Comparison of ENCODE assay signal across 10 mouse cellular contexts in the genomic region with DNA sequence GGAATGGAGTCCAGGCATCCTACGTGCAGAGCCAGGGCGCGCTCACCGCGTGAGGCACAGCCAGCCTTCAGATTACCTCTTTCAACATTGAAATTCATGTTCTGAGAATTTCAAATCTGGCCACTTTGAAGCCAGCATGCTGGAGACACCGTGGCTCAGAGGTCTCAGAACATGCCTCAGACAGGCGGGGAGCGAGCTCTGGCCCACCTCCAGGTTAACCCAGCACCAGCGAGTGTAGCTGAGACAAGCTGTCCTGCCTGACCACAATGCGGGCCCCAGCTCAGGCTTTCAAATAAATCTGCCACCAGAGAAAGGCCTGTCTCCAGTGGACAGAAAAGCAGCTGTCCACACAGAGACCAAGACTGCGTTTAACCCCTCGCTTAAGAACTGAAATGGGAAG.
DNase-seq lines count a peak whose midpoint lies in the region; ATAC-seq and TF ChIP-seq lines count a peak whose summit lies in the region.
"Had no signal": no experiment of that assay in that cellular context is flagged by ENCODE, and none has a peak within 500 bp of the region (broad histone marks: within the 10 kb centered on the region; RNA-seq: fewer than 3 reads in every experiment).

No protein-coding gene starts in this region.

- peaks cover 55% of the 10 kb centered on the region for H3K4me1 ChIP-seq in heart, embryonic 13.5 days
- H3K4me1 ChIP-seq in heart, embryonic 10.5 days, result peaks cover 51% of the 10 kb centered on the region
- H3K4me1 ChIP-seq in hindbrain, embryonic 15.5 days (replicated peaks), result peaks cover 9% of the 10 kb centered on the region

- peak overlapping the region; percentile 20; the same call in 1 of the 2 replicates for H3K27ac ChIP-seq in heart, embryonic 13.5 days (replicated peaks)
- no peak overlapping the region for H3K27ac ChIP-seq in heart, embryonic 10.5 days
- H3K27ac ChIP-seq in layer of hippocampus, adult 2 months, result peak overlapping the region; percentile 82
- H3K27ac ChIP-seq in hindbrain, embryonic 15.5 days (replicated peaks), result peak overlapping the region; percentile 32; the same call in 1 of the 2 replicates
- H3K27ac ChIP-seq: macrophage had no signal

- ATAC-seq in heart, embryonic 13.5 days (ENCODE audit: extremely low read depth, insufficient number of reproducible peaks, low FRiP score, low TSS enrichment), result no peak
- ATAC-seq in hindbrain, embryonic 15.5 days (ENCODE audit: low FRiP score, low read depth), result no peak

- H3K4me2 ChIP-seq in heart, embryonic 13.5 days, result no peak overlapping the region
- no peak overlapping the region for H3K4me2 ChIP-seq in hindbrain, embryonic 15.5 days

- 0 out of 2 replicates have a peak overlapping the region, but pooled peaks have one; percentile 19 for H3K9ac ChIP-seq in heart, embryonic 13.5 days
- no peak overlapping the region for H3K9ac ChIP-seq in hindbrain, embryonic 15.5 days

- no peak overlapping the region for H3K4me3 ChIP-seq in heart, embryonic 13.5 days
- H3K4me3 ChIP-seq in heart, embryonic 10.5 days, result no peak overlapping the region
- H3K4me3 ChIP-seq in layer of hippocampus, adult 2 months, result no peak overlapping the region
- H3K4me3 ChIP-seq in hindbrain, embryonic 15.5 days, result no peak overlapping the region

- WGBS in heart, embryonic 13.5 days, result 75% methylated on average over 12 of the region's 12 CpGs
- 87% methylated on average over 12 of the region's 12 CpGs for WGBS in heart, embryonic 10.5 days
- 66% methylated on average over 12 of the region's 12 CpGs for WGBS in hindbrain, embryonic 15.5 days

- no peak for DNase-seq in heart, embryonic 10.5 days (ENCODE audit: low spot score)
- DNase-seq in layer of hippocampus, adult 2 months (ENCODE audit: low spot score in 2 of 2), result no peak
- no peak for DNase-seq in layer of hippocampus, postnatal 36 days
- DNase-seq in Muller cell, postnatal 12 days (ENCODE audit: inconsistent ontology term), result peak; percentile 39
- DNase-seq in embryo, embryonic 9.5 days (ENCODE audit: extremely low spot score), result no peak
- DNase-seq: gastrocnemius, postnatal 25 days; layer of hippocampus, adult 9-11 months had no signal

- no peaks in the 10 kb centered on the region for H3K27me3 ChIP-seq in heart, embryonic 13.5 days (replicated peaks)
- H3K27me3 ChIP-seq in heart, embryonic 10.5 days (ENCODE audit: insufficient read depth, poor library complexity, severe bottlenecking), result no peaks in the 10 kb centered on the region
- no peaks in the 10 kb centered on the region for H3K27me3 ChIP-seq in hindbrain, embryonic 15.5 days

- no peak for TF ChIP-seq CTCF in layer of hippocampus, adult 2 months (conservative IDR thresholded peaks at IDR 0.05)

- peaks cover 51% of the 10 kb centered on the region for H3K36me3 ChIP-seq in heart, embryonic 13.5 days
- peaks cover 54% of the 10 kb centered on the region for H3K36me3 ChIP-seq in heart, embryonic 10.5 days
- H3K36me3 ChIP-seq in hindbrain, embryonic 15.5 days, result peaks cover 7% of the 10 kb centered on the region; the same call in 1 of the 2 replicates

- H3K9me3 ChIP-seq in heart, embryonic 13.5 days, result no peaks in the 10 kb centered on the region
- no peaks in the 10 kb centered on the region for H3K9me3 ChIP-seq in heart, embryonic 10.5 days
- no peaks in the 10 kb centered on the region for H3K9me3 ChIP-seq in hindbrain, embryonic 15.5 days
